Mouse (Mus musculus): Measurements from ENCODE around the gene Olfm3. TPM values are rescaled to one million over a fixed set of nuclear protein-coding genes. Genes with fewer than 3 reads are reported as not detected.
A peak's percentile ranks its signal among the peaks of the same experiment; 100 is the strongest.

Gene Olfm3
- polyA plus RNA-seq, 1 experiment from 2014 or later: 1.5 TPM

GRCm38 (mm10) chr3:115028046-115028445 is 124.2 kb downstream of the Olfm3 start:
- Histone ChIP-seq H3K9ac (ENCODE audit: low read length) (no peak overlapping the region), H3K4me3 (ENCODE audit: low read depth, low read length) (no peak overlapping the region), H3K27ac (ENCODE audit: low read depth, low read length) (no peak overlapping the region), H3K4me1 (ENCODE audit: control insufficient read depth, insufficient read depth, low read length) (no peaks in the 10 kb centered on the region), H3K4me2 (no peak overlapping the region), H3K9me3 (ENCODE audit: control insufficient read depth, low read length) (no peaks in the 10 kb centered on the region), H3K36me3 (ENCODE audit: control insufficient read depth, insufficient read depth, low read length) (no peaks in the 10 kb centered on the region), H3K27me3 (ENCODE audit: control insufficient read depth, insufficient read depth, low read length) (no peaks in the 10 kb centered on the region)
- 84% methylated on average over 1 of the region's 1 CpGs for WGBS
- DNase-seq (ENCODE audit: low spot score, missing footprints) (no peak), ATAC-seq (ENCODE audit: low FRiP score) (no peak)

DNA sequence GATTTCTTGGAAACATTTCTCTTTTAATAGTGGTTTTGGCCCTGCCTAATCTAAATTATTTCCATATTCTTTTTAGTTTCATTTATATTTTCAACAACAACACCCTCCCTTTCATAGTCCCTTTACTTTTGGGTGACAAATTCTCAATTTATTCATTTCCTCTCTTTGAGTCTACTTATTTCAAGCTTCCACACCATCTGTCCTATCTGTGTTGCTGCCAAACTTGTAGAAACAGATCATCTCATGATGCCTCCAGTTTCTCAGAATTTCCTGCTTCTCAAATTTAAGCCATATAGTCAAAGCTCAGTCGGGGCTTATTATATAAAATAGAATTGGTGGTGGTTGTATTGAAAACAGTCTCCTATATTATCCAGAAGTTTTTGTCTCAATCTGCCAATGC is 124.7 kb downstream of the Olfm3 start:
- Histone ChIP-seq H3K4me3 (ENCODE audit: low read depth, low read length) (no peak overlapping the region), H3K27me3 (ENCODE audit: control insufficient read depth, insufficient read depth, low read length) (no peaks in the 10 kb centered on the region), H3K4me2 (no peak overlapping the region), H3K27ac (ENCODE audit: low read depth, low read length) (no peak overlapping the region), H3K36me3 (ENCODE audit: control insufficient read depth, insufficient read depth, low read length) (no peaks in the 10 kb centered on the region), H3K9me3 (ENCODE audit: control insufficient read depth, low read length) (no peaks in the 10 kb centered on the region), H3K4me1 (ENCODE audit: control insufficient read depth, insufficient read depth, low read length) (no peaks in the 10 kb centered on the region), H3K9ac (ENCODE audit: low read length) (no peak overlapping the region)
- DNase-seq (ENCODE audit: low spot score, missing footprints) (no peak), ATAC-seq (ENCODE audit: low FRiP score) (no peak)
- 92% methylated on average over 1 of the region's 1 CpGs for WGBS

- H3K4me3 ChIP-seq (ENCODE audit: low read depth, low read length): no peak overlapping the region
- no peaks in the 10 kb centered on the region for H3K9me3 ChIP-seq (ENCODE audit: control insufficient read depth, low read length)
- no peaks in the 10 kb centered on the region for H3K36me3 ChIP-seq (ENCODE audit: control insufficient read depth, insufficient read depth, low read length)
- DNase-seq (ENCODE audit: low spot score, missing footprints) (no peak), ATAC-seq (ENCODE audit: low FRiP score) (no peak)
- H3K4me2 ChIP-seq: no peak overlapping the region
- H3K27me3 ChIP-seq (ENCODE audit: control insufficient read depth, insufficient read depth, low read length): no peaks in the 10 kb centered on the region
- WGBS: 88% methylated on average over 5 of the region's 5 CpGs
- no peaks in the 10 kb centered on the region for H3K4me1 ChIP-seq (ENCODE audit: control insufficient read depth, insufficient read depth, low read length)
- H3K27ac ChIP-seq (ENCODE audit: low read depth, low read length): no peak overlapping the region
- H3K9ac ChIP-seq (ENCODE audit: low read length): no peak overlapping the region
Observed at GRCm38 (mm10) chr3:115049060-115049459, 145.2 kb downstream of the Olfm3 start.

DNA sequence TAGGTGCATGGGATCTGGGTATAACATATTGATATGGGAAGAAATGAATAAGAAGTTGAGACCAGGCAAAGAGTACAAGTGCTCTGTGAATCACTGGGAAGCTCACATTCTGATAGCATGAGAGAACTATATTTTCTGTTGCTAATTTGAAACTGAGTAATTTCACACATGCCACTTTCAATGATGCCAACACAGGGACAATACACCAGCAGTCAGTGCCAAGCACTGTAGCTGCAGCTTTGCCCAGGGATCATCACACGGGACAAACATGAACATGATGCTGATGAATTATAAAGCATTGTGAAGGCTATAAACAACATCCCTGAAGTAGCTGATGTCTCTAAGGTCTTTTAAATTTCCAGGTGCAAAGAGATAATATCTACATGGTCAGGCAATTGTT is 161.0 kb downstream of the Olfm3 start:
- H3K9ac ChIP-seq (ENCODE audit: low read length): no peak overlapping the region
- no peaks in the 10 kb centered on the region for H3K36me3 ChIP-seq (ENCODE audit: control insufficient read depth, insufficient read depth, low read length)
- no peaks in the 10 kb centered on the region for H3K9me3 ChIP-seq (ENCODE audit: control insufficient read depth, low read length)
- WGBS: 86% methylated on average over 1 of the region's 1 CpGs
- no peak for ATAC-seq (ENCODE audit: low FRiP score)
- DNase-seq (ENCODE audit: low spot score, missing footprints): no peak
- H3K4me1 ChIP-seq (ENCODE audit: control insufficient read depth, insufficient read depth, low read length): no peaks in the 10 kb centered on the region
- H3K4me3 ChIP-seq (ENCODE audit: low read depth, low read length): no peak overlapping the region
- no peaks in the 10 kb centered on the region for H3K27me3 ChIP-seq (ENCODE audit: control insufficient read depth, insufficient read depth, low read length)
- H3K27ac ChIP-seq (ENCODE audit: low read depth, low read length): no peak overlapping the region
- H3K4me2 ChIP-seq: no peak overlapping the region

- no peak overlapping the region for H3K4me3 ChIP-seq (ENCODE audit: low read depth, low read length)
- H3K36me3 ChIP-seq (ENCODE audit: control insufficient read depth, insufficient read depth, low read length): no peaks in the 10 kb centered on the region
- WGBS: 41% methylated on average over 12 of the region's 12 CpGs
- no peaks in the 10 kb centered on the region for H3K4me1 ChIP-seq (ENCODE audit: control insufficient read depth, insufficient read depth, low read length)
- ATAC-seq (ENCODE audit: low FRiP score) (peak; percentile 48; the same call in 1 of the 2 replicates), DNase-seq (ENCODE audit: low spot score, missing footprints) (no peak)
- no peak overlapping the region for H3K27ac ChIP-seq (ENCODE audit: low read depth, low read length)
- H3K27me3 ChIP-seq (ENCODE audit: control insufficient read depth, insufficient read depth, low read length): no peaks in the 10 kb centered on the region
- H3K4me2 ChIP-seq: no peak overlapping the region
- no peaks in the 10 kb centered on the region for H3K9me3 ChIP-seq (ENCODE audit: control insufficient read depth, low read length)
- H3K9ac ChIP-seq (ENCODE audit: low read length): no peak overlapping the region
Observed at GRCm38 (mm10) chr3:115080428-115081181, 176.7 kb downstream of the Olfm3 start.

GRCm38 (mm10) chr3:115081371-115081770 is 177.5 kb downstream of the Olfm3 start:
- H3K9me3 ChIP-seq (ENCODE audit: control insufficient read depth, low read length): no peaks in the 10 kb centered on the region
- no peak overlapping the region for H3K27ac ChIP-seq (ENCODE audit: low read depth, low read length)
- no peaks in the 10 kb centered on the region for H3K36me3 ChIP-seq (ENCODE audit: control insufficient read depth, insufficient read depth, low read length)
- WGBS: 39% methylated on average over 2 of the region's 2 CpGs
- no peak overlapping the region for H3K9ac ChIP-seq (ENCODE audit: low read length)
- DNase-seq (ENCODE audit: low spot score, missing footprints): no peak
- H3K4me2 ChIP-seq: no peak overlapping the region
- H3K4me1 ChIP-seq (ENCODE audit: control insufficient read depth, insufficient read depth, low read length): no peaks in the 10 kb centered on the region
- H3K4me3 ChIP-seq (ENCODE audit: low read depth, low read length): no peak overlapping the region
- no peak for ATAC-seq (ENCODE audit: low FRiP score)
- no peaks in the 10 kb centered on the region for H3K27me3 ChIP-seq (ENCODE audit: control insufficient read depth, insufficient read depth, low read length)

DNA sequence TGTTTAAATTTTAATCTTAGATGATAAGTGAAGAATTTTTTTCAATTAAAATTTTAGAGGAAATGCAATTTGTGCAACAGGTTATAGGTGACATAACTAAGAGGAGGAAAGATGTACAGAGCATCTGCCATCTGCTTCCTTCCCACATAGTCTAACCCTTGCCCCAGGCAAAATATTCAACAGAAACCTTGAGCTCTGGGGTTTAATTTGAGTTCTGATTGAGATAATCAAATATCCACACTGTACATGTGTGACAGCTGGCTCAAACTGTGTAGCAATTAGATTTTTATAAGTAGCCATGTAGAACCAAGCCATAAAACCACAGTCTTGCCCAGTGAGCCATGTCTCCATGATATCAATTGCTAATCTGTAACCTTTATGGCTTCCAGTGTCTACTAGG is 179.1 kb downstream of the Olfm3 start:
- no peak for ATAC-seq (ENCODE audit: low FRiP score)
- no peaks in the 10 kb centered on the region for H3K27me3 ChIP-seq (ENCODE audit: control insufficient read depth, insufficient read depth, low read length)
- H3K4me2 ChIP-seq: no peak overlapping the region
- no peak overlapping the region for H3K4me3 ChIP-seq (ENCODE audit: low read depth, low read length)
- H3K9ac ChIP-seq (ENCODE audit: low read length): no peak overlapping the region
- no peaks in the 10 kb centered on the region for H3K9me3 ChIP-seq (ENCODE audit: control insufficient read depth, low read length)
- DNase-seq (ENCODE audit: low spot score, missing footprints): no peak
- H3K4me1 ChIP-seq (ENCODE audit: control insufficient read depth, insufficient read depth, low read length): no peaks in the 10 kb centered on the region
- no peaks in the 10 kb centered on the region for H3K36me3 ChIP-seq (ENCODE audit: control insufficient read depth, insufficient read depth, low read length)
- H3K27ac ChIP-seq (ENCODE audit: low read depth, low read length): no peak overlapping the region

DNA sequence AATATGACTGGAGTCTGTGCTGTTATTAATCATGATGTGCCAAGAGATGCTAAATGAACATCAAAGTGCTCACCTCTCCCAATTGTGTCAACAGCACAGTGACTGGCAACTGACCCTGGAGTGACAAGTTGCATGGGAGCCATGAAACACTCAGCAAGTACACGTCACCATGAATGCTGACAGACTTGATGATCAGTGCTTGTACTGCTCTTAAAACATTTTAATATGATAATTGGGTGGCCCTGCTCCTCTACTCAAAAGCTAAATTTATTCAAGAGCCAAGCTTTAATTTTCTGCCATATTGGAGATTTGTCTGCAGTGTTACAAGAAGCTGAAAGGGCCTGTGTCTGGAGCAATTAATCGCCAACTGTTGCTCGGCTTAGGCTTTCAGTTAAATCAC is 184.4 kb downstream of the Olfm3 start:
- Histone ChIP-seq H3K4me1 (ENCODE audit: control insufficient read depth, insufficient read depth, low read length) (no peaks in the 10 kb centered on the region), H3K4me3 (ENCODE audit: low read depth, low read length) (no peak overlapping the region), H3K4me2 (no peak overlapping the region), H3K27me3 (ENCODE audit: control insufficient read depth, insufficient read depth, low read length) (no peaks in the 10 kb centered on the region), H3K9ac (ENCODE audit: low read length) (no peak overlapping the region), H3K9me3 (ENCODE audit: control insufficient read depth, low read length) (no peaks in the 10 kb centered on the region), H3K27ac (ENCODE audit: low read depth, low read length) (no peak overlapping the region), H3K36me3 (ENCODE audit: control insufficient read depth, insufficient read depth, low read length) (no peaks in the 10 kb centered on the region)
- 86% methylated on average over 3 of the region's 3 CpGs for WGBS
- ATAC-seq (ENCODE audit: low FRiP score): no peak
- DNase-seq (ENCODE audit: low spot score, missing footprints): no peak

- no peaks in the 10 kb centered on the region for H3K9me3 ChIP-seq (ENCODE audit: control insufficient read depth, low read length)
- 46% methylated on average over 2 of the region's 2 CpGs for WGBS
- ATAC-seq (ENCODE audit: low FRiP score) (no peak), DNase-seq (ENCODE audit: low spot score, missing footprints) (no peak)
- H3K27ac ChIP-seq (ENCODE audit: low read depth, low read length): no peak overlapping the region
- H3K4me3 ChIP-seq (ENCODE audit: low read depth, low read length): no peak overlapping the region
- no peak overlapping the region for H3K4me2 ChIP-seq
- no peak overlapping the region for H3K9ac ChIP-seq (ENCODE audit: low read length)
- no peaks in the 10 kb centered on the region for H3K4me1 ChIP-seq (ENCODE audit: control insufficient read depth, insufficient read depth, low read length)
- H3K36me3 ChIP-seq (ENCODE audit: control insufficient read depth, insufficient read depth, low read length): no peaks in the 10 kb centered on the region
- H3K27me3 ChIP-seq (ENCODE audit: control insufficient read depth, insufficient read depth, low read length): no peaks in the 10 kb centered on the region
Observed at GRCm38 (mm10) chr3:115090670-115091069, 186.8 kb downstream of the Olfm3 start.

All from midbrain, embryonic 11.5 days (tissue).